Mouse (Mus musculus) CH12.LX (cell line): ENCODE results near the gene Gm28053. TPM values are rescaled to one million over a fixed set of nuclear protein-coding genes. Genes with fewer than 3 reads are reported as not detected.

Experiments used
- DNase-seq: peaks from one replicate; pipeline ENCODE4 v3.0.0-alpha.2; 2013; ENCODE audit errors: extremely low read depth
- H3K27ac ChIP-seq: 2 replicates; pipeline ENCODE4 v1.5.1; 2012; ENCODE audit warnings: low read depth, mild to moderate bottlenecking, control low read depth, moderate library complexity; ENCODE audit not compliant: insufficient read depth
- H3K27me3 ChIP-seq: replicated peaks from 2 replicates; pipeline ENCODE3; 2012; ENCODE audit warnings: inconsistent platforms
- H3K36me3 ChIP-seq, 2 experiments: replicated peaks in 1 of 2; 2 replicates each; pipeline versions ENCODE3 to v1.6.1; 2012; ENCODE audit warnings: inconsistent platforms in 1 of 2, low read length in 1 of 2, mild to moderate bottlenecking in 1 of 2, mixed read lengths in 1 of 2, moderate library complexity in 1 of 2; ENCODE audit not compliant: control insufficient read depth in 1 of 2, insufficient read depth in 1 of 2
- H3K4me1 ChIP-seq, 2 experiments: 2 replicates each; pipeline ENCODE4 v1.6.1; 2012; ENCODE audit warnings: inconsistent platforms in 1 of 2, moderate library complexity in 1 of 2; ENCODE audit not compliant: insufficient read depth in 2 of 2, control insufficient read depth in 1 of 2
- H3K4me2 ChIP-seq: 2 replicates; pipeline ENCODE4 v1.6.1; 2012; ENCODE audit warnings: low read depth, mild to moderate bottlenecking, control low read depth; ENCODE audit not compliant: poor library complexity, insufficient read depth, severe bottlenecking
- H3K4me3 ChIP-seq, 3 experiments: fragments of 150-350 bp in 1 of 3; sonication (generic) in 1 of 3; replicated peaks in 1 of 3; 2 replicates each; pipeline versions ENCODE3 to v1.5.1; 2011 to 2012; ENCODE audit warnings: low read depth in 2 of 3, low read length in 2 of 3, mild to moderate bottlenecking in 2 of 3, moderate library complexity in 2 of 3, control low read depth in 1 of 3, improper control_type of control experiment in 1 of 3, inconsistent platforms in 1 of 3, mixed read lengths in 1 of 3; ENCODE audit not compliant: poor library complexity in 1 of 3
- H3K79me2 ChIP-seq: replicated peaks from 2 replicates; pipeline ENCODE4 v1.6.1; 2012; ENCODE audit warnings: mild to moderate bottlenecking, moderate library complexity; ENCODE audit not compliant: control insufficient read depth, poor library complexity, insufficient read depth, severe bottlenecking; ENCODE audit errors: extremely low read depth
- H3K9ac ChIP-seq: 2 replicates; pipeline ENCODE4 v1.6.1; 2012; ENCODE audit warnings: low read depth, mild to moderate bottlenecking, control low read depth, moderate library complexity; ENCODE audit not compliant: insufficient read depth
- H3K9me3 ChIP-seq: replicated peaks from 2 replicates; pipeline ENCODE3; 2012; ENCODE audit warnings: low read length, inconsistent platforms, mixed read lengths
- CTCF ChIP-seq, 2 experiments: IDR thresholded peaks in 1 of 2; conservative IDR thresholded peaks in 1 of 2; 2 replicates each; pipeline ENCODE4 v1.5.1; 2011 to 2012; ENCODE audit warnings: low read depth in 2 of 2, low read length in 2 of 2, improper control_type of control experiment in 1 of 2, inconsistent platforms in 1 of 2, mild to moderate bottlenecking in 1 of 2, moderate library complexity in 1 of 2
- E2F4 ChIP-seq: IDR thresholded peaks from 2 replicates; pipeline ENCODE4 v1.6.1; 2011; ENCODE audit warnings: low read depth, low read length, improper control_type of control experiment; ENCODE audit not compliant: insufficient replicate concordance
- EP300 ChIP-seq: IDR thresholded peaks from 2 replicates; pipeline ENCODE4 v1.6.1; 2011; ENCODE audit warnings: low read length, improper control_type of control experiment
- MAFK ChIP-seq: IDR thresholded peaks from 2 replicates; pipeline ENCODE4 v1.6.1; 2011; ENCODE audit warnings: low read length, improper control_type of control experiment; ENCODE audit not compliant: insufficient replicate concordance
- NRF1 ChIP-seq: IDR thresholded peaks from 2 replicates; pipeline ENCODE4 v1.6.1; 2014; ENCODE audit warnings: low read depth, mild to moderate bottlenecking, inconsistent platforms, low read length, improper control_type of control experiment, moderate library complexity
- PAX5 ChIP-seq: IDR thresholded peaks from 2 replicates; pipeline ENCODE4 v1.6.1; 2012; ENCODE audit warnings: low read length, inconsistent platforms, mixed read lengths
- POLR2AphosphoS2 ChIP-seq: IDR thresholded peaks from 2 replicates; pipeline ENCODE4 v1.6.1; 2011; ENCODE audit warnings: low read depth, low read length, improper control_type of control experiment
- RAD21 ChIP-seq: IDR thresholded peaks from 2 replicates; pipeline ENCODE4 v1.6.1; 2011; ENCODE audit warnings: low read depth, mild to moderate bottlenecking, low read length, improper control_type of control experiment, moderate library complexity
- SMC3 ChIP-seq: IDR thresholded peaks from 2 replicates; pipeline ENCODE4 v1.6.1; 2011; ENCODE audit warnings: low read depth, low read length, improper control_type of control experiment
- TBP ChIP-seq: conservative IDR thresholded peaks from 2 replicates; pipeline ENCODE4 v1.6.1; 2011; ENCODE audit warnings: low read depth, low read length, improper control_type of control experiment
- UBTF ChIP-seq: IDR thresholded peaks from 2 replicates; pipeline ENCODE4 v1.6.1; 2012; ENCODE audit warnings: low read depth, mild to moderate bottlenecking, inconsistent platforms, low read length, improper control_type of control experiment, moderate library complexity
- USF2 ChIP-seq: conservative IDR thresholded peaks from 2 replicates; pipeline ENCODE4 v1.6.1; 2011; ENCODE audit warnings: low read depth, low read length, improper control_type of control experiment
- ZC3H11A ChIP-seq: IDR thresholded peaks from 2 replicates; pipeline ENCODE4 v1.6.1; 2012; ENCODE audit warnings: low read depth, mild to moderate bottlenecking, inconsistent platforms, low read length, improper control_type of control experiment
- ZMIZ1 ChIP-seq: IDR thresholded peaks from 2 replicates; pipeline ENCODE4 v1.6.1; 2012; ENCODE audit warnings: low read depth, mild to moderate bottlenecking, inconsistent platforms, low read length, improper control_type of control experiment
- dilution Hi-C: fragments of 300-500 bp; cut with MboI; formaldehyde crosslinking; loops from 2 replicates; pipeline ENCODE4 v1.14.3; 2020; ENCODE audit warnings: low sequenced_read_pairs; ENCODE audit not compliant: extremely low pct_unique_long_range_greater_than_20kb, extremely low pct_ligation_motif_present
- in situ Hi-C: fragments of 300-500 bp; cut with MboI; formaldehyde crosslinking; loops from 3 replicates; pipeline ENCODE4 v1.14.3; 2019; ENCODE audit warnings: low sequenced_read_pairs, low pct_ligation_motif_present, low pct_unique_long_range_greater_than_20kb, mixed read lengths
- polyA plus RNA-seq: library from polyadenylated mRNA; unstranded; fragments of >175 nt; gene quantifications from 2 replicates; pipeline ENCODE4 v1.2.1, GENCODE M21; 2012; ENCODE audit warnings: low read depth; ENCODE audit not compliant: insufficient read length
- total RNA-seq, 2 experiments: library from RNA; depleted of rRNA; stranded (reverse); fragments of 300-350 nt in 1 of 2; fragments of >200 nt in 1 of 2; gene quantifications; 2 replicates each; pipeline ENCODE4 v1.2.3; 2012 to 2014

Gene Gm28053
- total and polyA plus RNA-seq, 3 experiments = 8.0 to 22.7 (median 10.0) TPM

DNA sequence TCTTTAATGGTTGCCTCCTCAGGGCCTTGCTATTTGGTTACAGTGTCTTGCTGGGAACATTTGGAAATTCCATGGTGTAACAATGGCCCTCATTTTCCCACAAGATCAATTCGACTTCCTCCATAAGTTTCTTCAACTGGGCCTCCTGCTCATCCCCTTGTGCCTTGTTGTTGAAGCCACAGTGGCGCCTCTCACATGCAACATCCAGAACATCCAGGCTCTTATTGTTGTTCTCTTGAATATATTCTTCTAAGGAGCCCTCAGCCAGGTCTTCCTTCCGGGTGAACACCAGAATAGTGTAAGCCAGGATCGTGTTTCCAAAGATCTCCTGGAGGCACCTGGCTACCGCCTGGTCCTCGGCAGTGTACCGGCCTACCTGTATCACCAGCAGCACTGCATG is 16.3 kb upstream of the Gm28053 start (continued):
- TF ChIP-seq ZC3H11A = no peak
- no peak for TF ChIP-seq TBP
- no peak for TF ChIP-seq EP300
- TF ChIP-seq MAFK = no peak
- TF ChIP-seq, all 38 proteins: peak for 0

GRCm38 (mm10) chr6:48702601-48703000 is 15.8 kb upstream of the Gm28053 start:
- DNase-seq = no peak
- H3K4me1 ChIP-seq = peaks cover 43 to 86% of the 10 kb centered on the region in 2 experiments
- dilution Hi-C loops (no loop called here), in situ Hi-C loops (loop anchor here (5.0 kb wide), 1 partner anchor 35 kb away; the partner anchor contains the start of gene Gimap1)
- H3K27me3 ChIP-seq = no peaks in the 10 kb centered on the region
- H3K79me2 ChIP-seq = peaks cover 43% of the 10 kb centered on the region
- no peak overlapping the region for H3K4me3 ChIP-seq
- H3K27ac ChIP-seq = peak overlapping the region; percentile 98
- no peak overlapping the region for H3K9ac ChIP-seq
- peaks cover 36 to 57% of the 10 kb centered on the region in 2 experiments for H3K36me3 ChIP-seq
- no peaks in the 10 kb centered on the region for H3K9me3 ChIP-seq
- H3K4me2 ChIP-seq = no peak overlapping the region
- TF ChIP-seq ZMIZ1 = no peak
- TF ChIP-seq RAD21 = peak; percentile 51
- no peak for TF ChIP-seq E2F4
- TF ChIP-seq USF2 = no peak
- TF ChIP-seq SMC3 = peak; percentile 64
- TF ChIP-seq NRF1 = no peak
- peak in 1 of 2 experiments; percentile 65; a peak in 2 of 4 replicates for TF ChIP-seq CTCF (conservative IDR thresholded peaks at IDR 0.05 in 1 of 2, IDR thresholded peaks at IDR 0.05 in 1 of 2; ENCODE audit: low read depth in 2 of 2, low read length in 2 of 2)
- no peak for TF ChIP-seq PAX5
- TF ChIP-seq, all 38 proteins: peak for 3

- in situ Hi-C loops = loop anchor here (5.0 kb wide), 1 partner anchor 33 kb away; the partner anchor contains the start of gene Gimap1
- TF ChIP-seq UBTF (no peak), POLR2AphosphoS2 (no peak), NRF1 (no peak)
- no peaks in the 10 kb centered on the region for H3K27me3 ChIP-seq
- 0 out of 2 replicates have a peak overlapping the region, but pooled peaks have one; percentile 79 for H3K4me2 ChIP-seq
- H3K4me1 ChIP-seq = peaks cover 42 to 77% of the 10 kb centered on the region in 2 experiments
- no peak for DNase-seq
- H3K9me3 ChIP-seq = no peaks in the 10 kb centered on the region
- peaks cover 49% of the 10 kb centered on the region for H3K79me2 ChIP-seq
- H3K27ac ChIP-seq = peak overlapping the region; percentile 84
- dilution Hi-C loops = no loop called here
- no peak overlapping the region for H3K4me3 ChIP-seq
- peak overlapping the region; percentile 1; the same call in 1 of the 2 replicates for H3K9ac ChIP-seq
- peaks cover 36 to 56% of the 10 kb centered on the region in 2 experiments for H3K36me3 ChIP-seq
Measured at GRCm38 (mm10) chr6:48704146-48704545, 14.3 kb upstream of the Gm28053 start.
